Mouse (Mus musculus) neural tube, embryonic 10.5 days (tissue): ENCODE results near the gene Sycn.
A peak's percentile ranks its signal among the peaks of the same experiment; 100 is the strongest.

ENCODE experiments used
- DNase-seq: peaks from one replicate; pipeline ENCODE4 v3.0.0-alpha.2; 2017; ENCODE audit warnings: low spot score; ENCODE audit errors: extremely low spot score

Sycn gene

DNA sequence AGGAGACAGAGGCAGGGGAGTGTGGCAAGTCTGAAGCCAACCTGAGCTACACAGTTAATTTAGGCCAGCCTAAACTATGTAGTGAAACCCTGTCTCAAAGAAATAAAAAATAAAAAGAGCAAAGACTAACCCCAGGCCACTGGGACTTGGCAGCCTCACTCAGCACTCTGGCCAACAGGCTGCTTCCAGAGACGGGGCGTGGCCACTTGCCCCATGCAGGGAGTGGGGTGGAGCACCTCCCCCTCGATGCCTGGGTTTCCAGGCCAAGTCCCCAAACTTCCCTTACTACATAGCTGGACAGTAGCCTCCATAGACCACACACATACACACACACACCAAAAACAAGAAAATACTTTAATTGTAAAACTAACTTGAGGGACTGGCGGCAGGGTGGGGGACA lies 17.8 kb downstream of the Sycn start:
- DNase-seq = no peak

DNA sequence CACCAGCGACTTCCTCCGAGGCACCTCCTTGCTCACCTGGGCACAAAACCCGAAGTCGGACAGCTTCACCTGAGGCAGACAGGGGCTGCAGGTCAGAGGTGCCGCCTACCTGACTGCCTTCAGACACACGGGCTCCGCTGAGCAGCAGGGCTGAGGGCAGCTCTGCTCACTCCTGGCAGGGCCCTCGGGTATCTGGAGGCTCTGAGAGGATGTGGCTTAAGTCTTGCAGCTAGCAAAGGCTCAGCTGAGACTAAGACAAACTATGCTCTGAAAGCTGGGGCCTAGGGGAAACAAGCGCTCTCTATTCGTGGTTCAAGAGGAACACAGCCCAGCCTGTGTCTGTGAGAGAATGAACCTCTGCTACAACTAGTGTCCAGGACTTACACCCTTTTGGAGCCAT lies 20.2 kb downstream of the Sycn start:
- no peak for DNase-seq

DNA sequence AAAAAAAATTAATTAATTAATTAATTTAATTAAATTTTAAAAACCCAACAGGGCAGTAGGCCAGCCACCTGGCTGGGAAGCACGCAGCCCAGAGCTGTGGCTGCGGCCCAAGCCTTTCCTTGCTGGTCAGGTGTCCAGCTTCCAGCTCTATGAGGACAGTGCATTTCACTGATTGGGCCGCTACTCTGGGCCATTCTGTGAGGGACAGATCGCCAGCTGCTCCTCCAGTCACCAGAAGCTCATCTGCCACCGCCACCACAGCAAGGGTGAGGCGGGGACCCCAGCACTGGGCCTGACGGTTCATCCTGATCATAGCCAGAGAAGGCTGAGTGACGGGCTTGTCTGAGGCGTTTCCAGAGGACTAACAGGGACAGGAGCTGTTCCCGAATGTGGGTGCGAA lies 21.3 kb downstream of the Sycn start:
- DNase-seq = no peak

DNA sequence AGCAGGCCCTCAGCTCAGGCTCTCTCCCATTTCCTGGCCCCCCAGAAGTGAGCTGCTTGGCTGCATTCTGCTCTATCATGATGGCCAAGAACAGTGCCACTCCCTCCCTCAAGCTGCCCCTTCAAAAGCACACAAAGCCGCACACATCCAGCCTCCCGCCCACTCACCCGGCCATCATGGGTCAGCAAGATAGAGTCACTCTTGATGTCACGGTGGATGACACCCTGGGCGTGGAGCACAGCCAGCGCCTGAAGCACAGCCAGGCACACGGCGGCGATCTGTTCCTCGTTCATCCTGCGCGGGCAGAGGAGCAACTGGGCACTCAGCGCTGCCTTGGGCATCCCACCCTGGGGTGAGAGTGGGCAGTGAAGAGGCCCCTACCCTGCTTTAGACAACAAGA lies 21.7 kb downstream of the Sycn start:
- no peak for DNase-seq

DNA sequence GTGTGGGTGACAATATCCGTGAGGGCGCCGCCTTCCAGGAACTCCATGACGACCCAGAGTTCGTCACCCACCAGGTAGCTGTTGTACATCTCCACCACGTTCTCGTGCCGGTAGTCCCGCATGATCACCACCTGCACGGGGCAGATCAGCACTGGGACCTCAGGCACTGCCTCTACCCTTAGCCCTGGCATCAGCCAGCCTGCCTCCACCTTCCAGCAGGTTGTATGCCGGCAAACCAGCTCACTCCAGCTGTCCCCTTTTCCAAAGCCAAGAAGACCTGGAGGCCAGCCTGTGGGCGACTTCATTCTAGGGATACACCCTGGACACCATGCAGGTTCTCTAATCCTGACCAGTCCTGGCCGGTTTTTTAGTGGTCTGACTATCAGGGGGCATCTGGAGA lies 22.3 kb downstream of the Sycn start:
- no peak for DNase-seq

DNA sequence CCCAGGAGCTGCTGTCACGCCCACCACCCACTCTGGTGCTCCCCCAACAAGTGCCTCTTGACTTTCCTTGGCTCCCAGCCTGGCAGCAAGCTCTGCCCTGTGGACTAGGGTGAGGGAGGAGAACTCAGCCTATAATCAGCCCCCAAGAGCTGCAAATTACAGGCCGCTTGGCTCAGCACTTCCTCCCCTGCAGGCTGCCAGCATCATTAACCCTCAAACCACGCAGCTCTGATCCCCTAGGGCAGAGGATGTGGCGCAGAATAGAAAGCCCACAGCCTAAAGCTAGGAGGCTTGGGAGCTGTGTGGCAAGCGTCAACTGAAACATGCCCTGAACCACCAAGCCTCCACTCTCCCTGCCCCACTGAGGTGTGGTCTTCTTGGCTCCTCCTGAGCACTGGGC lies 24.7 kb downstream of the Sycn start:
- DNase-seq = no peak

DNA sequence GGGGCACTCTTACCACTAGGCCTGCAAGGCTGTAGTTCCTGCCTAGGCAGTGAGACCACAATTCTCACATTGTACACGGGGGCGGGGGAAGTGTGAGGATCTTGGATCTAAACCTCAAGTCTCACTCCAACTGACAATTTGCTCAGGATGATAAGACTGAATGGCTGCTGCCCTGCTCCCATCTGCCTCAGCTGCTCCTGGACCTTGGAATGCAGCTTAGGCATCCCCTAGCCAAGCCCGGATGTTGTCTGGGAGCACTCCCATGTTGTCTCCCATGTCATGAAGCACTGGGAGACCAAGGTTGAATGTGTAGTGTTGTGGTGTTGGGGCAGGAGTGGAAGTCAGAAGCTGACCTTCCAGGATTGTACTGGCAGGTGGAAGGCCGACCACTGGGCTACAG lies 26.9 kb downstream of the Sycn start:
- DNase-seq = no peak

DNA sequence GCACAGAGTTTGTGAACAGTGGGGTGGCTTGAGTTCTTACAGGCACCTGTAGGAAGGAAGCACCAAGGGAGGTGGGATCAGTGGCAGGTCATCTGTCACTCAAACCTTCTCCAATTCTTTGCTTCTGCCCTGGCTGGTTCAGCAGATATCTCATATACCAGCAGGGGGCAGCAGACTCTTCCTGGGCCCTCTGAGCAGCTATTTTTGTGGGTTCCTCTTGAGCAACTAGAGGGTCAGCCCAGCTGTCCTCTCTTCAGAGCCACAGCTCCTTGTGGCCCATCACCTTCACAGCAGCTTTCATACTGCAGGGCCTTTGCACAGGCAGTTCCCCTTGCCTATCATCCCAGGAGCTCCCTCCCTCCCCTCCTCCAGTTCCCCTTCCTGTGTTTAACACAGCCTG lies 27.6 kb downstream of the Sycn start:
- DNase-seq = peak; percentile 63

DNA sequence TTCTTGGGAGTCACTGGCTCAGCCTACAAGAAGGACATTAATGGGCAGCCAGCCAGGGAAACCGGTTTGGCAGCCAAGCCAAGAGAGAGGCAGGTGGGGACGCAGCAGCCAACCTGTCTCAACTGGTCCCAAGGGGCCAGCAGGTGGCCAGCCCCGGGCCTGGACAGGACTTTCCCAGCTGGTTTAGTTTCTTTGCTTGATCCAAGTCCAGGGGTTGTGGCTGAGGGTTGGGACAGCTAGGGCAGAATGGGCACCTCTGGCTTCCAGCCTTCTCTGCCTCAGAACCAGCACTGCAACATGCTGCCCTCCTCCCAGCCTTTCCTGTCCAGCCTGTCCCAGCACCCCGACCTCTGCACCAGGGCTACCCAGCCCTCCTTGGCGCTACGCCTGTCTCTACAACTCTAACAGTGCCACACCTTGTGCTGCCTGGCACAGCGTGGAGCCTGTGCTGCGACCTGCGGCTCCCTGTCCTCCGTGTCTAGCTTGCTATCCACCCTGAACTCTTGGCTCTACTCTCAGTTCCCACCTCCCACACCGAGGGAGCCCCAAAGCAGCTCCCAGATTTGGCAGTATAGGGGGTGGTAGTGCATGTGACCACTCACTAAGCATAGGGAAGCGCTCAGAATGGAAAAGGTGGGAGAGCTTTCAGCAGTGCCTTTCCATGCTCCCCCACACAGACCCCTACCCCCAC lies 29.8 kb downstream of the Sycn start:
- DNase-seq = no peak

DNA sequence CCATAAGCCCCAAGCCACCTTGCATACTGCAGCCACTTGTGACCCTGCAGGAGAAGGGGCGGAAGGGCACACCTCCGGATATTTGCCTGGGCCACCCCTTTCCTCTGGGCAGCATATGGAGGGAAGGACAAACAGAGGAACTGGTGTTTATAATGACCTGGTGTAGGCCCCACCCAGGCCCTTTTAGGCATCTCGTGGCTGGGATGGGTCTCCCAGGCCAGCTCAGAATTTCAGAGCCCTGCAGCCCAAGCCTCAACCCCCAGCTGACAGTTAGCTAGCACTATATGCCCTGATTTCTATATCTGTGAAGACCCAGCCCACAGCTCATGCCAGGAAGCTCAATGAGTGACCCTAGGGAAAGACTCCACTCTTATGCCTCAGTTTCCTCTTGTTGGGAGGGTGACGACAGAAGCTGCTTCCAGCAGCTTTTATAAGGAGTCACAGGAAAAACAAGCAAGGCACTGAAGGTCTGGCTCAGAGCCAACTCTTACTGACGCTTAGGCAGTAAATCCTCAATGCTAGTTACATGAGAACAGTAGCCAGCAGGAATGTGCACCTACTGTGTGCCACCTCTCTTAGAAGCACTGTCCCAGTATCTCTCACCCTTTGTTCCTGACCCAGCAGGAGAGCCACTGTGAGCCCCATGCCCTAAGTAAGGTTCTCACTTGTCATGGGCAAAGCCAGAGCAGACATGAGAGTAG lies 30.4 kb downstream of the Sycn start:
- no peak for DNase-seq

DNA sequence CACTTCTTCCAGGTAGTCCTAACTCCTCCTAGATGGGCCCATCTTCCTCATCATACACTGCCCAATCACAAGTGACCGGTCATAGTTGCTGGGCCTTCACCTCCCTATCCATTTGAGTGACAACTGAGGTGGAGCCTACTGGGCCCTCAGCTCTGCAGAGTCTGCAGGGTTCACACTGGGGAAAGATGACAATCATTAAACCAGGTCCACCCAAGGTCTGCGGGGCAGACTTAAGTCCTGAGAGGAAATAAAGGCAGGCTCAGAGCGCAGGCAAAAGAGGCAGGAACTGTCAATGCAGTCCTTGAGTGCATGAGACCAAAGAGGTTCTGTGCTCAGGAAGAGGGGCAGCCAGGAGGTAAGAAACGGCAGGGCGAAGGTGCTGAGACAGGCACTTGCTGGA lies 32.0 kb downstream of the Sycn start:
- DNase-seq = no peak

DNA sequence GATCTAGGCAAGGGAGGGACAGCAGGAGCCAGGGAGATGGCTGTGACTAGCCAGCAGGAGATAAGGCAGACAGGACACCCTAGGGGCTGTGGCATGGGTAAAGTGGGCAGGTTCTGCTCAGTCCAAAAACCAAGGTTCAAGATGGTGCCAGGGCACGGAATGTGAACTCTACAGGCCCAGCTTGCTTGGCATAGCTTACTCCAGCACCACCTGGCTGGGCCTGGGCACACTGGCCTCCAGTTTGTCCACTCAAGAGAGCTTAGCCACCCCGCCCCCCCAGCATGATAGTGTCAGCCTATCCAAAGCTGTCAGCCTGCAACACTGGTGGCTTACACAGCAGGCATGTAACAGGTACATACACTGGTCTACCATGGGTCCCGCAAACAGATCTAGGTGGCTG lies 32.6 kb downstream of the Sycn start:
- DNase-seq = no peak

DNA sequence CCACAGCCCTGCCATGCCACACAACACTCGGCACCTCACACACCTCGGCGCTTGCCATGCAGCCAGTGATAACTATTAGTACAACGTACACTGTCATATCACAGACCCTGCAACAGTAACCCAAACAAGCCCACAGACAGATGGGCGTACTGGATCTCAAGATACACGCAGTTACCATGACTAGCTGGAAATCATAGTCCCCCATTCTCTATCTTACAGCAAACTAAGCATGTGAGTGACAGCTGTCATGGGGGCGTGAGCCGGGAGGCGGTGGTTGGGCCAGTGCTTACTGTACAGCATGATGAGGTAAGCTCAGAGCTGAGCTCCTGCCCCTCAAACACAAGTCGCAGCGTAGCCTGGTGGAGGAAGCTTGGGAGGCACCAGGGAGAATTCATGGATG lies 34.9 kb downstream of the Sycn start:
- DNase-seq = no peak

DNA sequence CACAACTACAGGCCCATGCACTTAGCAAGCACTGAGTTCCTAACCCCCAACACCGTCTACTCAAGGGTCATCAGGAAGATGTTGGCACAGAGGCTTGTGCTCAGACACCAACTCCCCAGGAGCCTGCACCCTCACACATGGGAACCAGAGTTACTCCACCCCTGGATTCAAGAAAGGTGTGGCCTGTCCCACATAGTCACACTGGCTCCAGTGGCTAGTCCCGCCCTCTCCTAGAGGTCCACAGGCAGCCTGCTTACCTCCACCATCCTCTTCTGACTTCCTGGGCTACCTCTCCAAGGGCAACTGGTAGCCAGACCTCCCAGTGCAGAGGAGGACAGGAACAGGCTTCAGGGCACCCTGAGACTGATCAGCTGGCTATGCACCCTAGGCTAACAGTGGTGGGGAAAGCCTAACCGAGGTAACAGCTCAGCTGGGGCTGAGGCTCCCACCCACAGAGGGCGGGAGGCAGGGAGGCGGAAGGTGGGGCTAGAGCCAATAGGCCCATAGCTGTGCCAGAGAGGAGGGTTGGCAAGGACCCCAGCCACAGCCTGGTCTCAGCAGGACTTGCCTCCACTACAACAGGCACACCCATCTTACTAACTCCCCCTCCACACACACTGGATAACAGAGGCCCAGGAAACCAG lies 35.7 kb downstream of the Sycn start:
- DNase-seq = no peak

DNA sequence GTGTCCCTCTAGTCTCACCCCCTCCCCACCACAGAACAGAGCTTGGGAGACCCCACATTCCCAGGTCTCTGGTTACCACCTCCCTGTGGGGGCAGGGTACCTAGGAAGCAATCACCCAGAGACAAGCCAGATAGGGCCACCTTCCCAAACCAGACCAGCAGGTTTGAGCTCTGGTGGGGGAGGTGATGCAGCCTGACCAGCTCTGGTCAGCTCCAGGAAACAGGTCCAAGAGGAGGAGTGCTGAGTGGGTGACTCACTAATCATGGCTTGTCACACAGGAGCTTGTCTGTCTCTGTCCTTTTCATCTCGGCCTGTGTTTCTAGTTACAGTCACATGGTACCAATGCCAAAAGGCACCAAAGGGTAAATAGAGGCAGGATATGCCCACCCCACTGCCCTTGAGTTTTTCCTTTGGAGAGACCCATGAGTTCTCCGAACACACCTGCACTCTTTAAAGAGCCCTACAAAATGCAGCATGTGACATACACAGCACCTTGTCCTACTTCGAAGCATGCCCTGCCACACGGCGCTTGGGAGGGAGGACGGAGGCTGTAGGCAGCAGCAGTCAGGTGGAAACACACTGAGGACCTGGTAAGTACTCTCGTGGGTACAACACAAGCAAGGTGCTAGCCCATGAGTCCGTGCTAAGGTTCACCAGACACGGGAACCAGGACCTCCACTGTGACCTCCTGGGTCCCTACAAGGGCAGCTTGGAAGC lies 37.3 kb downstream of the Sycn start:
- no peak for DNase-seq

DNA sequence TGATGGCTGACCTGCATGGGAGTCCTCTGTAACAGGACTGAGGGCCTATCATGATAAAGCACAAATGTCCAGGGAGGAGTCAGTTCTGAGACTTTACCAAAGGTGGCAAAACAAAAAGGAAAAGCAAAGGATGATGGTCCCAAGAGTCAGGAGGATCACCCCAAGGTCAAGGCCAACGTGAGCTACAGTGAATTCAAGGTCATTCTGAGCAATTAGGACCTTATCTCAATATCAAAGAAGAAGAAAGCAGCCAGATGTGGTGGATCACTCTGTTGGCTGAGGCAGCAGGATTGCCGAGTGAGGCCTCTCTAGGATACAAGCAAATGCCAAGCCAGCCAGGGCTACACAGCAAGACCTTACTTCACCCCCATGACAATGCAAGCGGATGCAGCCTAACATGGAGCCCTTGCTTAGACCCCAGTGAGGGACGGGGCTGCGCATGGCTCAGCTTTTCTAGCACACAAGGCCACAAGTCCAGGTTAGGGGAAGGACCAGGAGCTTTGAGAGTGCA lies 37.9 kb downstream of the Sycn start:
- DNase-seq = no peak

DNA sequence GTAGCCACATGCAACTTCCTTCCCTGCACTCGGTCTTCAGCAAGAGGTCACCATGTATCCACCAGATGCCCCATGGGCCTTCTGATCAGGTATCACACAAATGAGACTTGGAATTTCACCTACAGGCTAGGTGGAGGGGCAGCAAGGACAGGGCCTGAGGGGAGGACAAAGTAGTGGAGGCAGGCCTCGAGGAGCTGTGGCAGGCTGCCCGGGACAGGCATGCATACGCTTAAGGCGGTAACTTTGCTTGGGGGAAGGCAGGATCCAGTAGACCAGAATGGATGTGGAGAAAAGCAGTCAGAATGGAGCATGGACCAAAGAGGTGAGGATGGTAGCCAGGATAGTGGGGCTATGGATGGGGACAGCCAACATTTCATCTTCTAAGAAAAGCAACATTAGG lies 39.1 kb downstream of the Sycn start:
- no peak for DNase-seq

DNA sequence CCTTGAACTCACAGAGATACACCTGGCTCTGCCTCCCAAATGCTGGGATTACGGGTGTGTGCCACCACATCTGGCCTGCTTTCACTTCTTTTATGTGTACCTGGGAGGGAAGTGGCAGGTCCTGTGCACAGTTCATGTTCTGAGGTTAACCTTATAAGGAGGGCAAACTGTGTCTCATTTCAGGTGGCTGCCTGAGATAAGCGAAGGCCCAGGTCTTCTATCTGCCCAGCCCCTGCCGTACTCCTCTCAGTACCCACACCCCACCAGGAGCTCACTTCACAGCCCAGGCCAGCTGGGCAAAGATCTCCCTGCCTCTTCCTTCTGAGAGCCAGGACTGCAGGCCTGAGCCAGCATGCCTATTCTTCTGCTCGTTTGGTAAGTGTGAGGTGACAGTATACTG lies 41.0 kb downstream of the Sycn start:
- no peak for DNase-seq

DNA sequence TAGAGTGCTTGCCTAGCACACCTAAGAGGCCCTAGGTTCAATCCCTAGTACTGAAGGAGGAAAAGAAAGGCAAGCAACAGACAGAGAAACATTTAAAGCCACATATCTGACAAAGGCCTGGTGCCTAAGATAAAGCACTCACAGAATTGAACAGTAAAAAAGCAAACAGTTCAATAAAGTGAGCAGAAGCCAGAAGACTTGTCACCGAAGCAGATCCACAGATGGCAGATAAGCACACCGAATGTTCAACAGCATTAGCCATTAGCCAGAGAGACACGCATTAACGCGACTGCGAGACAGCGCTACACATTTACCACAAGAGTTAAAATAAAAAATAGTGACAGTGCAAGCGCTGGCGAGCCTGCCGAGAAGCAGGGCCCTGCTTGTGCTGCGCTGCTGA lies 42.2 kb downstream of the Sycn start:
- DNase-seq = no peak

DNA sequence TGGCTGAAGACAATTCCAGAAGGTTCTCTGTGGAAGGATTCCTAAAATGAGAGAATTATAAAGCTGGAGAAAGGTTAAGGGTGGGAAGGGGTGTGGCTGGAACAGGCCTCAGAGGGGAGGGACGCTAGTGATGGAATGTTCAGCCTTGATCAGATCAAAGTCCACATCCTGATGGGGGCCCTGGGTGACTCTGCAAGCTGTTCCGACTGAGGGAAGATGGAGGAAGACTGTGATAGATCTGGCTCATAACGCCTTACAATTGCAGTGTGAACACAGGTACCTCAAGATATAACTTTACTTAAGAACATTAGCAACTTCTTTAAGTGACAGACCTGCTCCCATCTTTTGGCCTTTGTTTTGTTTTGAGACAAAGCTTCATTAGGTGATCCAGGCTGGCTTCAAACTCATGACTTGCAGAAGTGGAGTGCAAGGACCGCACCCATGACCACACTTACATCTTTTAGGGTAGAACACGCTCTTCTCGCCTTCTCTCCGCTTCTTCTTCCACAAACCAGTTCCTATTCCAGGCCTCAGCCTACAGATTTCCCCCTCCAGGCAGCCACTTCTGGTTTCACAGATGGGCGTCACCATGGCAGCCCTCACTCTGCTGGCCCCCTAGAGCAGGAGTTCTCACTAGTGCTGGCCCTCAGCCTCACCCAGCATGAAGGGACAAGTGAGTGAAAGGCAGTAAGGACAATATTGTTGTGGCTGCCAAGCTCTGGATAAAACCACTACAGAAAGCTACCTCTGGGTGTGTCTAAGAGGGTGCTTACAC lies 43.1 kb downstream of the Sycn start:
- DNase-seq = no peak

DNA sequence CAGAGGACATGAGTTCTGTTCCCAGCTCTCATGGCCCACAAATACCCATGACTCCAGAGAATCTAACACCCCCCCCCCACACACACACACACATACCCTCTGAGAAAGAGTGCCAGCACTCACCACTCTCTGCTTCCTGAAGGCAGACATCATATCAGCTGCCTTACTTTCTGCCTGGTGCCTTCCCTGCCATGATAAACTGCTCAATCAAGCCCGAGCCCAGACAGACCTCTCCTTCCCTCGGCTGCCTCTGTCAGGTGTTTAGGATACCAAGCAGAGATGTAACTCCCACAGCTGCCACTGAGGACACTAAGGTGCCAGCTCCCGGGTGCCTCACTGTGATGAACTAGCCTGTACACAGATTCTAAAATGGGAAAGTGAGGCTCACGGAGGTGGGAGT lies 43.8 kb downstream of the Sycn start:
- DNase-seq = no peak
